Comparison of ENCODE assay signal across 13 mouse cellular contexts in genomic region chr3:51912214-51912613, GRCm38 (mm10).
DNase-seq lines count a peak whose midpoint lies in the region; ATAC-seq and TF ChIP-seq lines count a peak whose summit lies in the region.
"Had no signal": no experiment of that assay in that cellular context is flagged by ENCODE, and none has a peak within 500 bp of the region (broad histone marks: within the 10 kb centered on the region; RNA-seq: fewer than 3 reads in every experiment).

No protein-coding gene starts in this region.

- H3K9me3 ChIP-seq in kidney, embryonic 16.5 days (ENCODE audit: low read length), result no peaks in the 10 kb centered on the region
- no peaks in the 10 kb centered on the region for H3K9me3 ChIP-seq in heart, postnatal 0 days (replicated peaks; ENCODE audit: control insufficient read depth, low read length)
- H3K9me3 ChIP-seq: limb, embryonic 15.5 days had no signal

- H3K9ac ChIP-seq in kidney, embryonic 16.5 days (replicated peaks; ENCODE audit: low read length), result no peak overlapping the region
- no peak overlapping the region for H3K9ac ChIP-seq in heart, postnatal 0 days (replicated peaks; ENCODE audit: low read depth, low read length)
- H3K9ac ChIP-seq: limb, embryonic 15.5 days had no signal

- 54% methylated on average over 8 of the region's 8 CpGs for WGBS in kidney, embryonic 16.5 days
- 40% methylated on average over 8 of the region's 8 CpGs for WGBS in heart, postnatal 0 days

- ATAC-seq in frontal cortex, adult (ENCODE audit: low TSS enrichment), result peak; percentile 25; the same call in 1 of the 2 replicates
- no peak for ATAC-seq in kidney, embryonic 16.5 days (ENCODE audit: low FRiP score, low TSS enrichment)
- no peak for ATAC-seq in heart, postnatal 0 days (ENCODE audit: insufficient read depth, low read depth)
- ATAC-seq in monocyte, adult 5-6 weeks (replicated peaks; ENCODE audit: insufficient number of reproducible peaks, low FRiP score, low TSS enrichment, poor library complexity, severe bottlenecking), result no peak
- ATAC-seq: midbrain, embryonic 16.5 days had no signal

- no peak overlapping the region for H3K27ac ChIP-seq in kidney, embryonic 16.5 days (ENCODE audit: low read length)
- no peak overlapping the region for H3K27ac ChIP-seq in heart, postnatal 0 days (ENCODE audit: low read depth)
- H3K27ac ChIP-seq: limb, embryonic 15.5 days had no signal

- H3K4me1 ChIP-seq in kidney, embryonic 16.5 days (ENCODE audit: insufficient read depth, low read length), result peaks cover 48% of the 10 kb centered on the region
- peaks cover 44% of the 10 kb centered on the region for H3K4me1 ChIP-seq in heart, postnatal 0 days (ENCODE audit: control insufficient read depth, insufficient read depth)

- no peaks in the 10 kb centered on the region for H3K36me3 ChIP-seq in kidney, embryonic 16.5 days (ENCODE audit: insufficient read depth, low read length)
- H3K36me3 ChIP-seq in heart, postnatal 0 days (replicated peaks; ENCODE audit: control insufficient read depth, insufficient read depth, low read length), result no peaks in the 10 kb centered on the region
- H3K36me3 ChIP-seq: limb, embryonic 15.5 days had no signal

- no peak for TF ChIP-seq POLR2A in brain, embryonic 14.5 days (IDR thresholded peaks at IDR 0.05; ENCODE audit: borderline replicate concordance, extremely low read depth, insufficient read depth, insufficient read length, poor library complexity, severe bottlenecking)

- no peak for TF ChIP-seq CTCF in brain, embryonic 14.5 days (IDR thresholded peaks at IDR 0.05; ENCODE audit: borderline replicate concordance, extremely low read depth, insufficient read depth, insufficient read length)
- TF ChIP-seq CTCF in heart, postnatal 0 days (IDR thresholded peaks at IDR 0.05; ENCODE audit: low read depth), result no peak

- TF ChIP-seq EP300 in heart, postnatal 0 days (IDR thresholded peaks at IDR 0.05; ENCODE audit: low read depth), result no peak

- no peak overlapping the region for H3K4me2 ChIP-seq in kidney, embryonic 16.5 days (replicated peaks; ENCODE audit: low read depth, low read length)
- 0 out of 2 replicates have a peak overlapping the region, but pooled peaks have one; percentile 2 for H3K4me2 ChIP-seq in heart, postnatal 0 days (ENCODE audit: low read depth, low read length)
- H3K4me2 ChIP-seq: limb, embryonic 15.5 days had no signal

- no peak overlapping the region for H3K4me3 ChIP-seq in kidney, embryonic 16.5 days (ENCODE audit: low read length)
- H3K4me3 ChIP-seq in heart, postnatal 0 days (ENCODE audit: low read depth, low read length), result no peak overlapping the region
- H3K4me3 ChIP-seq: limb, embryonic 15.5 days had no signal

- H3K27me3 ChIP-seq in kidney, embryonic 16.5 days (ENCODE audit: insufficient read depth, low read length), result no peaks in the 10 kb centered on the region
- no peaks in the 10 kb centered on the region for H3K27me3 ChIP-seq in heart, postnatal 0 days (ENCODE audit: control insufficient read depth, insufficient read depth, low read length)
- H3K27me3 ChIP-seq: limb, embryonic 15.5 days had no signal

- no peak for DNase-seq in frontal cortex, adult 2 months (ENCODE audit: extremely low spot score in 1 of 2, low spot score in 1 of 2)
- DNase-seq in kidney, postnatal 10 days, result peak; percentile 57
- DNase-seq in brain, embryonic 14.5 days (ENCODE audit: low read depth), result peak; percentile 43
- DNase-seq in heart, postnatal 0 days (ENCODE audit: low spot score), result peak; percentile 46
- no peak for DNase-seq in cerebellum, adult 9-10 months
- DNase-seq: cerebellum, postnatal 25 days; right cerebral cortex, postnatal 14 days; thymus, postnatal 14 days had no signal

Comparison
In these comparisons a context has a peak if more than half of its experiments do, and no peak if none do; other contexts are left out.
1. DNase-seq: peak in kidney, postnatal 10 days (single experiment), brain, embryonic 14.5 days (single experiment) and heart, postnatal 0 days (single experiment); none in frontal cortex, adult 2 months (0 of 2) and cerebellum, adult 9-10 months (single experiment).